Mouse (Mus musculus): ENCODE data around the gene Atp2b2. TPM values are rescaled to one million over a fixed set of nuclear protein-coding genes. Genes with fewer than 3 reads are reported as not detected.

Gene Atp2b2
- polyA plus RNA-seq, 1 experiment from 2014 or later = 1.2 TPM

DNA sequence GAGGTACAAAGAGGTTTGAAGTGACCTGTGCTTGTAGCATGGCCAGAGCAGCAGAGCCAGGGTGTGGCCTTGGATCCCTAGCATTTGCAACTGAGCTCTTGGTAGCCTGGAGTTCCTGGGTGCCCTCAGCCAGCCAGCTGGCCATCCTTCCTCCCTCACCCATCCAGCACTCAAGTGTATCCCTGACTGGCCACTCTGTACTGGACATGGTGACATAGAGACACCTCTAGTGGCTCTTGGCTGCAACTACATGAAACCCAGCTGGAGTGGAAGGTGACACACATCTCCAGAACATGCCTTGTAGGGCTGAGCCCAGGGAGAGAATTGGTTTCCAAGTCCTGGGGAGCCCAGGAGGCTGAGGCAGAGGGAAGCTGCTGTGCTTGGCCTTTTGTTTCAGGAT, 134.3 kb downstream of the Atp2b2 start:
- Histone ChIP-seq H3K36me3 (no peaks in the 10 kb centered on the region), H3K27ac (no peak overlapping the region), H3K4me3 (replicated peaks) (no peak overlapping the region), H3K9me3 (no peaks in the 10 kb centered on the region), H3K4me2 (no peak overlapping the region), H3K9ac (no peak overlapping the region), H3K4me1 (no peaks in the 10 kb centered on the region), H3K27me3 (replicated peaks) (no peaks in the 10 kb centered on the region)
- ATAC-seq (ENCODE audit: insufficient read depth, low FRiP score, low read depth) = no peak

DNA sequence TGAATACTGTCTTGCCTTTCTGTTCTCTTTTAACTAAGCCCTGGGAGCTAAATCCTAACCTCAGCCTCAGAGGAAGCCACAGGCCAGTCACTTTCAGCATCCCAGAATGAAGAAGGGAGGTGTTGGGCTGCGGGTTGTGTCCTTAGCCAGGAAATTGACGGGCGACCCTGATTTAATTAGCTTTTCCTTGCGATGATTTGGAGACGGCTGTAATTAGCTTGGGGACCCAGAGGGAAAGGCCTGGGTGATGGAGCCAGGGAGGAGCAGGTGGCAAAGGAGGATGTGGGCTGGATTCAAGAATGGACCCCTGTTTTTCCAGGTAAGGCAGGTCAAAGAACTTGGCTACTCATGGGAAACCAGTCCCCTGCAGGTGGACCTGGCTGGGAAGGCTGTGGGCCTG, 138.0 kb downstream of the Atp2b2 start:
- H3K9me3 ChIP-seq = no peaks in the 10 kb centered on the region
- ATAC-seq (ENCODE audit: insufficient read depth, low FRiP score, low read depth) = no peak
- H3K27ac ChIP-seq = no peak overlapping the region
- no peaks in the 10 kb centered on the region for H3K27me3 ChIP-seq (replicated peaks)
- H3K4me1 ChIP-seq = no peaks in the 10 kb centered on the region
- H3K9ac ChIP-seq = no peak overlapping the region
- no peak overlapping the region for H3K4me2 ChIP-seq
- H3K36me3 ChIP-seq = no peaks in the 10 kb centered on the region
- H3K4me3 ChIP-seq (replicated peaks) = no peak overlapping the region
- WGBS = 74% methylated on average over 5 of the region's 5 CpGs

DNA sequence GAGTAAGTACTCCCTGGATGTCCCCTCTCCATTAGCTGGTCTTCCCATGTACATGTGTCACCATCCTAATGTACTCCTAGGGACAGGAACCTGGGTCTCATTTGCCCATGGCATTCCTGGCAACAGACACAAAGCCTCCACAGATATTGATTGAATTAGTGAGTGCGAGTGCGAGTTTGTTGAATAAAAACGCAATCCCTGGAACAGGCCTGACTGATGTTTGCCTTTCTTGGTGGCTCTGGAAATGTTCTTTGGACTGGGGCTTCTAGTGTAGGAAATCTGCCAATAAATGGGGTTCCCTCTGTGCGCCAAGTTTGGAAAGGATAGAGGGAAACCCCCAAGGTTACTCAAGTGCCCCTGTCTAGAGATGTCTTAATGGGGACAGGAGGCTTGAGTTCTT, 146.4 kb downstream of the Atp2b2 start:
- 73% methylated on average over 4 of the region's 4 CpGs for WGBS
- Histone ChIP-seq H3K9ac (no peak overlapping the region), H3K27ac (no peak overlapping the region), H3K4me3 (replicated peaks) (no peak overlapping the region), H3K9me3 (no peaks in the 10 kb centered on the region), H3K4me1 (no peaks in the 10 kb centered on the region), H3K27me3 (replicated peaks) (peaks cover 25% of the 10 kb centered on the region), H3K4me2 (no peak overlapping the region), H3K36me3 (no peaks in the 10 kb centered on the region)
- no peak for ATAC-seq (ENCODE audit: insufficient read depth, low FRiP score, low read depth)

DNA sequence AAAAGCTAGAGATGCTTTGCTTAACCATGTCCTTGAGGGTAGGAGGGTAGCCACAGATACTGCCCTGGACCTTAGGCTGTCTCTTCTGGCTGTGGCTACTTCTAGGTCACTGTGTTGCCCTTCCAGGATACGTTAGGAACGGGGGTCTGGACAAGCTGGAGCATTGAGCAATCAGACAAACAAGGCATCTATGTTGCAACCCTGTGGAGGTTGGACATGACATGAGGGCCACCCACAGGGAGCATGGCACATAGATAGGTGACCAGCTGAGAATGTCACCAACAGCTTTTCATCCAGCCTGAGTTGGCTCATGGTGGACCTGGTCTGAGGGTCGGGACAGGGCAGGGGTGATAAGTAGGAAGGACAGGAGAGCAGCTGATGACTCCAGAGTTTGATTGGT, 148.4 kb downstream of the Atp2b2 start:
- Histone ChIP-seq H3K27me3 (replicated peaks) (peaks cover 45% of the 10 kb centered on the region), H3K36me3 (no peaks in the 10 kb centered on the region), H3K4me1 (no peaks in the 10 kb centered on the region), H3K4me3 (replicated peaks) (no peak overlapping the region), H3K9ac (no peak overlapping the region), H3K4me2 (no peak overlapping the region), H3K9me3 (no peaks in the 10 kb centered on the region), H3K27ac (no peak overlapping the region)
- WGBS = 71% methylated on average over 3 of the region's 3 CpGs
- ATAC-seq (ENCODE audit: insufficient read depth, low FRiP score, low read depth) = no peak

DNA sequence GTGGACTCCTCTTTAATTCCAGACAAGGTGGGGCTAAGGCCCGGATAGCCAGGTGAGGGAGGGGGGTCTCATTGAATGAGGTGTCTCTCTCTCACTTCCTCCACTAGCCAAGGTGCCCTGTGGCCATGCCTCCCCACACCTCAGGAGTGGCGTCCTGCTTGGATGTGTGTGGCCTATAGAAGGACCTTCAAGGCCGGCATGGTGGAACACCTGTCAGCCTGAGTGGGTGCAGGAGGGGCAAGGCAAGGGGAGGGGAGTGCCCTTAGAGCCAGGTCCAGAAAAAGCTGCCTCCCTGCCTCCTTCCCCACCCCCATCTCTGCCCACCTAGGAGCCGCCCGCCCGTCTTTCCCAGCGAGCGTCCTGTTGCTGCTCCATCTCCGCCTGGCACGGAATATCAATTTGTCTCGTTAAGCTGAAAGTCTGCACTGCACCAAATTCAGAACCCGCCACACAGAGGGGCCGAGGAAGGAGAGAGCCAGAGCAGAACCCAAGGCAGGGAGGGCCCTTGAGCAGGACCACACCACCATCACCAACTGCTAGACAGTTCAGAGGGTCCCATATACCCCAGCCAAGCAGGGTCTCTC, 150.2 kb downstream of the Atp2b2 start:
- Histone ChIP-seq H3K27me3 (replicated peaks) (peaks cover 52% of the 10 kb centered on the region), H3K4me1 (no peaks in the 10 kb centered on the region), H3K9me3 (no peaks in the 10 kb centered on the region), H3K9ac (no peak overlapping the region), H3K27ac (no peak overlapping the region), H3K36me3 (no peaks in the 10 kb centered on the region), H3K4me2 (no peak overlapping the region), H3K4me3 (replicated peaks) (no peak overlapping the region)
- no peak for ATAC-seq (ENCODE audit: insufficient read depth, low FRiP score, low read depth)
- 50% methylated on average over 13 of the region's 13 CpGs for WGBS

GRCm38 (mm10) chr6:113891225-113891967, 151.0 kb downstream of the Atp2b2 start:
- 1% methylated on average over 45 of the region's 49 CpGs for WGBS
- Histone ChIP-seq H3K4me1 (no peaks in the 10 kb centered on the region), H3K4me2 (peak overlapping the region; percentile 66), H3K4me3 (replicated peaks) (peak overlapping the region; percentile 36), H3K27ac (no peak overlapping the region), H3K36me3 (no peaks in the 10 kb centered on the region), H3K9me3 (no peaks in the 10 kb centered on the region), H3K27me3 (replicated peaks) (peaks cover 52% of the 10 kb centered on the region), H3K9ac (no peak overlapping the region)
- peak; percentile 29; the same call in 1 of the 2 replicates for ATAC-seq (ENCODE audit: insufficient read depth, low FRiP score, low read depth)

DNA sequence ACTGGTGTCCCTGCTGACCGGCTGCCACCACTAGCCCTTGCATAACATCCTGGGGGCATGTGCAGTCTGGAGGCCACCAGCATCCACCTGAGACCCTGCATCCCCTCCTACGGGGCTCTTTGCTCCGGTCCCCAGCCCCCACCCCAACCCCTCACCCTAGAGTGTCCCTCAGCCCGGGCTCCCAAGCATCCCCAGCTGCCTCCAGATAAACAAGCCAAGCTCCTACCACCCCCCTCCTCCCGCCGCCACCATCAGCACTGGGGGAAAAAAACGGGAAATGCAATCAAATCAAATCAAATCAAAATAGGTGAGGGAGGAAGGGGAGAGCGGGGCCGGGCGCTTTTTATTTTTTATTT, 151.6 kb downstream of the Atp2b2 start:
- H3K9me3 ChIP-seq = no peaks in the 10 kb centered on the region
- H3K27me3 ChIP-seq (replicated peaks) = peaks cover 52% of the 10 kb centered on the region
- peak overlapping the region; percentile 66 for H3K4me2 ChIP-seq
- WGBS = 0% methylated on average over 10 of the region's 10 CpGs
- no peak for ATAC-seq (ENCODE audit: insufficient read depth, low FRiP score, low read depth)
- H3K4me3 ChIP-seq (replicated peaks) = peak overlapping the region; percentile 36
- no peak overlapping the region for H3K27ac ChIP-seq
- H3K36me3 ChIP-seq = no peaks in the 10 kb centered on the region
- H3K4me1 ChIP-seq = no peaks in the 10 kb centered on the region
- H3K9ac ChIP-seq = no peak overlapping the region

DNA sequence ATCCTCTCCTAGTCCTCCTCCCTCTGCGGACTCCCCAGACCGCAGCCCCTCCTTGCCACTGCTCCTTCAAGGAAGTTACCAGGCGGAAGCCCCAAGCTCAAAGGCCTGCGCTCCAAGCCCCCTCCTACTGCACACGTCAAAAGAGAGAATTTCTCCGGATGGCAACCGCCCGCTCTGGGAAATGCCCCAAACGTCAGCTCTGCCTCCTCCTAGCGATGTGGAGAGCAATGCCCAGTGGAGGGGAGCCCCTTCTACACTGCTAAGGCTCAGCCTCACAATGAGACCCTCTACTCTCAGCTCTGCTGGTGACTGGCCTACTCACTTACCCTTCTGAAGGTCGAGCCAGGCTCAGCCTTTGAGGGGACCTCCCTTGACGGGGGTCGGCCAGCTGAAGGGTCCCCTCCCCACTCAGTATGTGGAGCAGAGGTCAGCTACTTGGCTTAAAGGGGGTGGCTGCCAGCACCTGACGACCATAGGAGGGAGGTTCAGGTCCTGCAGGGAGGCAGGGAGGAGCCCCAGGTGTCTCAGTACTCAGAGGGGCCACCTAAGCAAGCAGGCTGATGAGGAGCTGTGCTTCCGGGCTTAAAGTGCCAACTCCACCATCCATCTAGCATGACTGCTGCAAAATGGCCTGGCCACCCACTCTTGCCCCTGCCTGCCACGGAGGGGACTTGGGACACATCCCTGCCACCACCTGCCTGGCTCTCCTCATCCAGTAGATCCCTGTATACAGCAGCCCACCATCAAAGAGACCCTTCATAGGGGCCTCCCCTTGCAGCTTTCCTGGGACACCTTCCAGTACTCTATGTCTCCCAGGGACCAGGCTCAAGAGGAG, 152.2 kb downstream of the Atp2b2 start:
- Histone ChIP-seq H3K36me3 (no peaks in the 10 kb centered on the region), H3K4me3 (replicated peaks) (peak overlapping the region; percentile 36), H3K9me3 (no peaks in the 10 kb centered on the region), H3K4me2 (peak overlapping the region; percentile 66), H3K27ac (no peak overlapping the region), H3K4me1 (no peaks in the 10 kb centered on the region), H3K27me3 (replicated peaks) (peaks cover 52% of the 10 kb centered on the region), H3K9ac (no peak overlapping the region)
- no peak for ATAC-seq (ENCODE audit: insufficient read depth, low FRiP score, low read depth)
- WGBS = 15% methylated on average over 16 of the region's 16 CpGs

DNA sequence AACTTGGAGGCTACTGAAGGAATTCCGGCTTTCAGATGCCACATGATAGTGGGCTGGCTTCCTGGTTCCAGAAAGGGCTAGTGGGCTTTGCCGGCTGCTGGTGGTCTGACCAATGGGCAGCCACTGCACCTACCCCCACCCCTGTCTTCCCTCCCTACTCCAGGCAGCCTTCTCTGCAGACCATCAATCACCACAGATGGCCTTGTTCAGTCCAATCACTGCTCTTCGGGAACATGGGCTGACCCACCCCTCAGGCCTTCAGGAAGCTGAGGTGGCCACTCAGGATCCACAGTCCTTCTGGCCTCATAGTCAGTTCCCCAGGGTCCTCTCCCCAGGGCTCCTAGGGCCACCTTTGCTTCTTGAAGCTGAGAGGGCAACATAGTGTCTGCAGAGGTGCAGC, 153.2 kb downstream of the Atp2b2 start:
- Histone ChIP-seq H3K4me3 (replicated peaks) (no peak overlapping the region), H3K36me3 (no peaks in the 10 kb centered on the region), H3K4me2 (no peak overlapping the region), H3K4me1 (no peaks in the 10 kb centered on the region), H3K27me3 (replicated peaks) (peaks cover 52% of the 10 kb centered on the region), H3K9me3 (no peaks in the 10 kb centered on the region), H3K9ac (no peak overlapping the region), H3K27ac (no peak overlapping the region)
- ATAC-seq (ENCODE audit: insufficient read depth, low FRiP score, low read depth) = no peak
- 46% methylated on average over 3 of the region's 3 CpGs for WGBS

DNA sequence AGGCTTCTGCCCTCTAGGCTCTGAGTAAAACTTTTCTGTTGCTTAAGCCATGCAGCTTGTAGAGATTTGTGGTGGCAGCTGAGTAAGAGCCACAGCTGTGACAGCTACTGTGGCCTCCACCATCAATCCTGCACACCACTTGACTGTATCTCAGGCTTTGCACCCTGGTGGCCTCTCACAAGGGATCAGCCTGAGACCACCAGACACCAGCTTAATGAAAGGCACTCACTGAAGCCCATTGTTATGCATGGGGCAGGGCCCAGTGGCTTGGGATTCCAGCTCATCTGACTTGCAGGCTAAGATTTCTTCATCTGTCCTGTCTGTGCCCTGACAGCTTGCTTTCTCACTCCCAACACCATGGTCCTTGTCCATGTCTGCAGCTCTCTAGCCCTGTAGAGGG, 155.5 kb downstream of the Atp2b2 start:
- H3K9ac ChIP-seq = no peak overlapping the region
- H3K27me3 ChIP-seq (replicated peaks) = peaks cover 36% of the 10 kb centered on the region
- no peak for ATAC-seq (ENCODE audit: insufficient read depth, low FRiP score, low read depth)
- H3K36me3 ChIP-seq = no peaks in the 10 kb centered on the region
- no peaks in the 10 kb centered on the region for H3K9me3 ChIP-seq
- H3K4me1 ChIP-seq = no peaks in the 10 kb centered on the region
- H3K4me2 ChIP-seq = no peak overlapping the region
- H3K27ac ChIP-seq = no peak overlapping the region
- no peak overlapping the region for H3K4me3 ChIP-seq (replicated peaks)

DNA sequence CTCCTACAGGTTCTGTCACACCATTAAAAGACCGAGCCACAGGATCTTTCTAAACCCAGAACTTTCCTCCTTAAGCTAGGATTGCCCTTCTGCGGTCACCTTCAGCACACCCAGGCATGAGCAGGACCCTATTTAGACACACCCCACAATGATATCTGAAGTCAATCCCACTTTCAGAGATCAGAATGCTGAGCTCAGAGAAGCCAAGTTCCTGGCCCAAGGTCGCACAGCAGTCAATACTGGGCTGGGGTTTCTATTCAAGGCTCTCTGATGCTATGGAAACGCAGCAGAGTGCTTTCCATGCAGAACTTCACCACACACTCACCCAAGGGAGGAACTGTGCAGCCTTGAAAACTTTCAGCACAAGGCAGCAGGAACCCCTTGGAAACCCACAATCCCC, 157.6 kb downstream of the Atp2b2 start:
- Histone ChIP-seq H3K4me1 (no peaks in the 10 kb centered on the region), H3K4me2 (no peak overlapping the region), H3K27ac (no peak overlapping the region), H3K9me3 (no peaks in the 10 kb centered on the region), H3K36me3 (no peaks in the 10 kb centered on the region), H3K4me3 (replicated peaks) (no peak overlapping the region), H3K9ac (no peak overlapping the region), H3K27me3 (replicated peaks) (peaks cover 15% of the 10 kb centered on the region)
- ATAC-seq (ENCODE audit: insufficient read depth, low FRiP score, low read depth) = no peak
- WGBS = 73% methylated on average over 4 of the region's 4 CpGs

DNA sequence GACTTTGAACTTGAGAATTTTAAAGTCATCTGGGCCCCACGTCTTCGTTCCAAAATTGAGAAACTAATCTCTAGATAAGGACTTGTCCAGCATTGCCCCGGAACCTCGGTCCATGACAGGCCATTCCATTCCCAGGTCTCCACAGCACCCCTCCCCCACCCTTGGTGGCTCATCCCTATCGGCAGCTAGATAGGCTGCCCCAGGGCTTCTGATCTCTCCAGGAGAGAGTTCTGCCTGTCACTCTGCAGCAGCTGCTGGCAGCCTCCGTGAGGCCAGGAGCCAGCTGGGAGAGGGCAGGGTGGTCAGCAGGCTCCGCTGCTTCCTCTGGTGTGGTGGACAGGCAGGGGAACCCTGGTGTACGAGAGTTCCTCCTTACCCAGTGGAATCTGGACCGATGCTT, 159.2 kb downstream of the Atp2b2 start:
- Histone ChIP-seq H3K36me3 (no peaks in the 10 kb centered on the region), H3K27ac (no peak overlapping the region), H3K4me2 (no peak overlapping the region), H3K9me3 (no peaks in the 10 kb centered on the region), H3K4me1 (no peaks in the 10 kb centered on the region), H3K9ac (no peak overlapping the region), H3K27me3 (replicated peaks) (no peaks in the 10 kb centered on the region), H3K4me3 (replicated peaks) (no peak overlapping the region)
- WGBS = 50% methylated on average over 9 of the region's 9 CpGs
- no peak for ATAC-seq (ENCODE audit: insufficient read depth, low FRiP score, low read depth)
